Mouse (Mus musculus): Measurements from ENCODE around the gene E330021D16Rik. TPM values are rescaled to one million over a fixed set of nuclear protein-coding genes. Genes with fewer than 3 reads are reported as not detected.

E330021D16Rik gene
- polyA plus RNA-seq, 1 experiment from 2014 or later = not detected

DNA sequence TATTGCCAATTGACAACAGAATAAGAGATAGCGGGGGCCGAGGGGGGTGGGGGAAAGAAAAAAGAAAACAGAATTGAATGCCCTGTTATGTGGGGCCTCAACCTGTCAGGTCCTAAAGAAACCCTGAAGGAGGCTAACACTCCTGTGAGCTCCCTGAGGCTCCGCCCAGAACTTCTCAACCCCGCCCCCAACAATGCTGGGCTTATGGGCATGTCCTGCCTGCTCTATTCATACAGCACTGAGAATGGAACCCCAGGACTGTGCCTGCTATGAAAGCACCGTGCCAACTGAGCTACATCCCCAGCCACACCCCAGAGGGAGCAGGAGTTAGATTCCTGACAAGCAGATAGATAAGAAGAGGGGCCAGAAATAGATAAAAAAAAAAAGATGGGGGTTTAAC, 2.5 kb upstream of the E330021D16Rik start:
- ATAC-seq (ENCODE audit: insufficient read depth, low FRiP score, low TSS enrichment) = no peak
- Histone ChIP-seq H3K27me3 (ENCODE audit: control insufficient read depth, insufficient read depth, low read length) (no peaks in the 10 kb centered on the region), H3K9ac (ENCODE audit: low read length) (no peak overlapping the region), H3K36me3 (ENCODE audit: control insufficient read depth, insufficient read depth, low read length) (no peaks in the 10 kb centered on the region), H3K27ac (ENCODE audit: low read depth, low read length) (no peak overlapping the region), H3K4me2 (ENCODE audit: low read depth) (no peak overlapping the region), H3K4me3 (ENCODE audit: low read depth, low read length) (no peak overlapping the region), H3K9me3 (ENCODE audit: control insufficient read depth, low read length) (peaks cover 3% of the 10 kb centered on the region; the same call in 1 of the 2 replicates), H3K4me1 (ENCODE audit: control insufficient read depth, insufficient read depth, low read length) (no peaks in the 10 kb centered on the region)
- DNase-seq (ENCODE audit: low spot score) = no peak
- WGBS = 84% methylated on average over 5 of the region's 5 CpGs

- H3K4me3 ChIP-seq (ENCODE audit: low read depth, low read length) = no peak overlapping the region
- DNase-seq (ENCODE audit: low spot score) (no peak), ATAC-seq (ENCODE audit: insufficient read depth, low FRiP score, low TSS enrichment) (no peak)
- H3K36me3 ChIP-seq (ENCODE audit: control insufficient read depth, insufficient read depth, low read length) = no peaks in the 10 kb centered on the region
- H3K4me2 ChIP-seq (ENCODE audit: low read depth) = no peak overlapping the region
- no peak overlapping the region for H3K9ac ChIP-seq (ENCODE audit: low read length)
- no peaks in the 10 kb centered on the region for H3K4me1 ChIP-seq (ENCODE audit: control insufficient read depth, insufficient read depth, low read length)
- peaks cover 3% of the 10 kb centered on the region; the same call in 1 of the 2 replicates for H3K9me3 ChIP-seq (ENCODE audit: control insufficient read depth, low read length)
- WGBS = 88% methylated on average over 5 of the region's 5 CpGs
- H3K27ac ChIP-seq (ENCODE audit: low read depth, low read length) = no peak overlapping the region
- no peaks in the 10 kb centered on the region for H3K27me3 ChIP-seq (ENCODE audit: control insufficient read depth, insufficient read depth, low read length)
These were observed 1.5 kb downstream of the E330021D16Rik start for GRCm38 (mm10) chr6:136413856-136414362.

DNA sequence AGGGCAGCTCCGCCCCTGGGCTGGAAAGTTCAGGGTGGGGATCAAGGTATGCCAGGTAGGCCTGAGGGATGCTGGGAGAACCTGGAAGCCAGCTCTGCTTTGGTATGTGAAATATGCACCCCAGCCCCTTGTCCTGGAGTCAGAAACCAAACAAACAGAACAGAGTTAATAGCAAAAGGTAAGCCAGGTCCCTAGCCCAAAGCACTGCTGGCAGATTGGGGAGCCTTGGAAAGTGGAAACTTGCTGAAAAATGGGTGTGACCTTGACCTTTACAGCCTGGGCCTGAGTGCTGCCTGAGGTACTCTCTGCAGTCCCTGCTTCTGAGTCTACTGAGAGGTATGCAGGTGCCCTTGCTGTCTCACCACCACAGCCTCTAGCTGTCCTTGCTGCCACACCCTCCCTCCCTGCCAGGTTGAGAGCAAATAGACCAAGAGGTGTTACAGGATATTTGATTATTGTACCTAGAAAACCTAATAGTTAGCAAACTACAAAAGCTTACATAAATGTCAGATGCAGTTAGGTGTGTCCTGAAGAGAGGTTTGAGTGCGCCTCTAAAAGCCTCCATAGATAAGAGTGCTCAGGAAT, 7.7 kb downstream of the E330021D16Rik start:
- Histone ChIP-seq H3K4me3 (ENCODE audit: low read depth, low read length) (no peak overlapping the region), H3K36me3 (ENCODE audit: control insufficient read depth, insufficient read depth, low read length) (no peaks in the 10 kb centered on the region), H3K4me1 (ENCODE audit: control insufficient read depth, insufficient read depth, low read length) (no peaks in the 10 kb centered on the region), H3K9ac (ENCODE audit: low read length) (no peak overlapping the region), H3K9me3 (ENCODE audit: control insufficient read depth, low read length) (no peaks in the 10 kb centered on the region), H3K27me3 (ENCODE audit: control insufficient read depth, insufficient read depth, low read length) (no peaks in the 10 kb centered on the region), H3K4me2 (ENCODE audit: low read depth) (no peak overlapping the region), H3K27ac (ENCODE audit: low read depth, low read length) (no peak overlapping the region)
- ATAC-seq (ENCODE audit: insufficient read depth, low FRiP score, low TSS enrichment) (no peak), DNase-seq (ENCODE audit: low spot score) (no peak)
- 76% methylated on average over 2 of the region's 2 CpGs for WGBS

- Histone ChIP-seq H3K9ac (ENCODE audit: low read length) (no peak overlapping the region), H3K27ac (ENCODE audit: low read depth, low read length) (no peak overlapping the region), H3K4me1 (ENCODE audit: control insufficient read depth, insufficient read depth, low read length) (no peaks in the 10 kb centered on the region), H3K4me3 (ENCODE audit: low read depth, low read length) (no peak overlapping the region), H3K4me2 (ENCODE audit: low read depth) (no peak overlapping the region), H3K36me3 (ENCODE audit: control insufficient read depth, insufficient read depth, low read length) (no peaks in the 10 kb centered on the region), H3K27me3 (ENCODE audit: control insufficient read depth, insufficient read depth, low read length) (no peaks in the 10 kb centered on the region), H3K9me3 (ENCODE audit: control insufficient read depth, low read length) (no peaks in the 10 kb centered on the region)
- DNase-seq (ENCODE audit: low spot score) (no peak), ATAC-seq (ENCODE audit: insufficient read depth, low FRiP score, low TSS enrichment) (no peak)
- WGBS = 92% methylated on average over 9 of the region's 9 CpGs
These were observed 18.5 kb downstream of the E330021D16Rik start for GRCm38 (mm10) chr6:136396860-136397259.

- WGBS = 64% methylated on average over 9 of the region's 9 CpGs
- no peaks in the 10 kb centered on the region for H3K27me3 ChIP-seq (ENCODE audit: control insufficient read depth, insufficient read depth, low read length)
- H3K9ac ChIP-seq (ENCODE audit: low read length) = no peak overlapping the region
- no peak overlapping the region for H3K27ac ChIP-seq (ENCODE audit: low read depth, low read length)
- H3K4me1 ChIP-seq (ENCODE audit: control insufficient read depth, insufficient read depth, low read length) = no peaks in the 10 kb centered on the region
- DNase-seq (ENCODE audit: low spot score) (no peak), ATAC-seq (ENCODE audit: insufficient read depth, low FRiP score, low TSS enrichment) (no peak)
- no peak overlapping the region for H3K4me3 ChIP-seq (ENCODE audit: low read depth, low read length)
- no peak overlapping the region for H3K4me2 ChIP-seq (ENCODE audit: low read depth)
- H3K9me3 ChIP-seq (ENCODE audit: control insufficient read depth, low read length) = no peaks in the 10 kb centered on the region
- H3K36me3 ChIP-seq (ENCODE audit: control insufficient read depth, insufficient read depth, low read length) = no peaks in the 10 kb centered on the region
These were observed 25.1 kb downstream of the E330021D16Rik start for GRCm38 (mm10) chr6:136390262-136390661.

GRCm38 (mm10) chr6:136385287-136385686, 30.1 kb downstream of the E330021D16Rik start:
- no peaks in the 10 kb centered on the region for H3K4me1 ChIP-seq (ENCODE audit: control insufficient read depth, insufficient read depth, low read length)

GRCm38 (mm10) chr6:136383218-136383617, 32.2 kb downstream of the E330021D16Rik start:
- Histone ChIP-seq H3K4me2 (ENCODE audit: low read depth) (no peak overlapping the region), H3K4me3 (ENCODE audit: low read depth, low read length) (no peak overlapping the region), H3K4me1 (ENCODE audit: control insufficient read depth, insufficient read depth, low read length) (no peaks in the 10 kb centered on the region), H3K27ac (ENCODE audit: low read depth, low read length) (no peak overlapping the region), H3K9ac (ENCODE audit: low read length) (no peak overlapping the region), H3K36me3 (ENCODE audit: control insufficient read depth, insufficient read depth, low read length) (no peaks in the 10 kb centered on the region), H3K27me3 (ENCODE audit: control insufficient read depth, insufficient read depth, low read length) (no peaks in the 10 kb centered on the region), H3K9me3 (ENCODE audit: control insufficient read depth, low read length) (no peaks in the 10 kb centered on the region)
- WGBS = 94% methylated on average over 3 of the region's 3 CpGs
- ATAC-seq (ENCODE audit: insufficient read depth, low FRiP score, low TSS enrichment) = no peak
- DNase-seq (ENCODE audit: low spot score) = no peak

More at GRCm38 (mm10) chr6:136385287-136385686, 30.1 kb downstream of the E330021D16Rik start:
- Histone ChIP-seq H3K9ac (ENCODE audit: low read length) (no peak overlapping the region), H3K9me3 (ENCODE audit: control insufficient read depth, low read length) (no peaks in the 10 kb centered on the region), H3K27ac (ENCODE audit: low read depth, low read length) (no peak overlapping the region), H3K27me3 (ENCODE audit: control insufficient read depth, insufficient read depth, low read length) (no peaks in the 10 kb centered on the region), H3K4me3 (ENCODE audit: low read depth, low read length) (no peak overlapping the region), H3K36me3 (ENCODE audit: control insufficient read depth, insufficient read depth, low read length) (no peaks in the 10 kb centered on the region), H3K4me2 (ENCODE audit: low read depth) (no peak overlapping the region)
- WGBS = 77% methylated on average over 7 of the region's 7 CpGs
- ATAC-seq (ENCODE audit: insufficient read depth, low FRiP score, low TSS enrichment) = no peak
- no peak for DNase-seq (ENCODE audit: low spot score)

DNA sequence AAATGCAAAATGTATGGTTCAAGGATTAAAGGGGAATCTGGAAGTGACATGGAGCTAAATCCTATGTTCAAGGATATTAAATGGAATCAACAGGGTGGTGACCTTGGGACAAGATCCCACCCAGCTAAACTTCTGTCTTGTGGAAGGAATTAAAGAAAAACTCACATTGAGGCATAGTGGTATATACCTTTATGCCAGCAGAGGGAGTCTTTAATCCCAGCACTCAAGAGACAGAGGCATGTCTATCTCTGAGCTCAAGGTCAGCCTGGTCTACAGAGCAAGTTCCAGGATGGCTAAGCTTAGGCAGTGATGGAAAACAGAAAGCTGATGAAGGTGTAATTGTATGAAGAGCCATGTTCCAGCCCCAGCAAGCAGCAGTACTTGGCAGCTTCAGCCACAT, 39.3 kb downstream of the E330021D16Rik start:
- H3K9me3 ChIP-seq (ENCODE audit: control insufficient read depth, low read length) = no peaks in the 10 kb centered on the region
- H3K36me3 ChIP-seq (ENCODE audit: control insufficient read depth, insufficient read depth, low read length) = no peaks in the 10 kb centered on the region
- DNase-seq (ENCODE audit: low spot score) = no peak
- ATAC-seq (ENCODE audit: insufficient read depth, low FRiP score, low TSS enrichment) = no peak
- no peaks in the 10 kb centered on the region for H3K4me1 ChIP-seq (ENCODE audit: control insufficient read depth, insufficient read depth, low read length)
- no peak overlapping the region for H3K4me3 ChIP-seq (ENCODE audit: low read depth, low read length)
- H3K9ac ChIP-seq (ENCODE audit: low read length) = no peak overlapping the region
- no peak overlapping the region for H3K27ac ChIP-seq (ENCODE audit: low read depth, low read length)
- H3K4me2 ChIP-seq (ENCODE audit: low read depth) = no peak overlapping the region
- H3K27me3 ChIP-seq (ENCODE audit: control insufficient read depth, insufficient read depth, low read length) = no peaks in the 10 kb centered on the region

DNA sequence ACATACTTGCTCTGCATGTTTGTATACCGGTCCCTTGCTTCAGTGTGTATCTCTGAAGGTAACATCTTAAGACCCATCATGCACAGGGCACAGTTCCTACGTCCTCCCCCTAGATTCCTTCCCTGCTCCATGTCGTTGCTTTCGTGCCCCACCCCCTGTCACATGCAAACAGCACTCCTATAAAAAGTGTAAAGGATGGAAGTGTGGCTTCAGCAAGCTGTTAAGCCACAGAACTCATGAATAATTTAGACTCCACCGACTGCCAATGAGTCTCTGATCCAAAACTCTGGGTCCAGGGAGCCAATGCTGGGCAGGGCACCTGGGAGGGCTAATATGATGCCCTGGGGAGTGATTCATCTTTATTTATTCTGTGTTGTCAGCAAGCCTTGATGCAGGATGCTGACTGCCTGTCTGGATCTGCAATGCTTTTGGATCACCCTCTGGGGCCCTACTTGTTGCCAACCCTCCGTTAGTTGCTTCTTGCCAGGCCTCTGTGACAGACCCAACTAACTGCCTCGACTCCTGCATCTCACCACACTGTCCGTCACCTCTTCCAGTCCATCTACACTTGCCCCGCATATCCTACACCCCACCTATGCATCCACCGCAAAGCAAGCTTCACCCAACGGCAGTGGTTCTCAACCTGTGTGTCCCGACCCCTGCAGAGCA, 50.8 kb downstream of the E330021D16Rik start:
- H3K27ac ChIP-seq (ENCODE audit: low read depth, low read length) = no peak overlapping the region
- no peak for ATAC-seq (ENCODE audit: insufficient read depth, low FRiP score, low TSS enrichment)

More for the DNA sequence above, 50.8 kb downstream of the E330021D16Rik start:
- H3K4me3 ChIP-seq (ENCODE audit: low read depth, low read length) = no peak overlapping the region
- no peaks in the 10 kb centered on the region for H3K27me3 ChIP-seq (ENCODE audit: control insufficient read depth, insufficient read depth, low read length)
- DNase-seq (ENCODE audit: low spot score) = no peak
- no peak overlapping the region for H3K4me2 ChIP-seq (ENCODE audit: low read depth)
- H3K4me1 ChIP-seq (ENCODE audit: control insufficient read depth, insufficient read depth, low read length) = no peaks in the 10 kb centered on the region
- no peak overlapping the region for H3K9ac ChIP-seq (ENCODE audit: low read length)
- no peaks in the 10 kb centered on the region for H3K9me3 ChIP-seq (ENCODE audit: control insufficient read depth, low read length)
- H3K36me3 ChIP-seq (ENCODE audit: control insufficient read depth, insufficient read depth, low read length) = no peaks in the 10 kb centered on the region
- whole genome bisulfite sequencing = 80% methylated on average over 12 of the region's 12 CpGs
